Mouse (Mus musculus): ENCODE measurements around the gene Tmem109. TPM values are rescaled to one million over a fixed set of nuclear protein-coding genes. Genes with fewer than 3 reads are reported as not detected.

Gene Tmem109
- total and polyA plus RNA-seq, 3 experiments = 17.9 to 51.5 (median 32.9) TPM

DNA sequence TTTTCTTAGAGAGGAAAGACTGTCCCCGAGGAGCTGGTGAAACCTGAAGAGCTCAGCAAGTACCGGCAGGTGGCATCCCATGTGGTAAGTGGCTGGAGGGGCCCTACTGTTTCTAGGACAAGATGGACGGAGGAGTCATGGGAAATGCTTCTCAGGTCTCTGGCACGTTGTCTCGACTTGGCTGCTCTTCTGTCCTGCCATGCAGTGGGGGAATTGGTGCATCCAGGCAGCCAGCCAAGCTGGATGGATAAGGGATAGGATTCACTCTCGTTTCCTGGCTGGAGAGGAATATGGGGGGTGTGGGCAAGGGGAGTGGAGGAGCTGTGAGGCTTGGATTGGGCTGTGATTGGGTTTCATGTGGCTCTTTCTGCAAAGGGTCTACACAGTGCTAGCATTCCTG lies 18.5 kb upstream of the Tmem109 start:
- Histone ChIP-seq H3K27ac (ENCODE audit: insufficient read depth, low read depth) (no peak overlapping the region), H3K36me3 (replicated peaks in 1 of 2; ENCODE audit: control insufficient read depth in 1 of 2, insufficient read depth in 1 of 2, low read length in 1 of 2) (peaks cover 81 to 86% of the 10 kb centered on the region in 2 experiments), H3K4me3 (replicated peaks in 1 of 3; ENCODE audit: low read depth in 2 of 3, low read length in 2 of 3, poor library complexity in 1 of 3) (no peak overlapping the region), H3K9me3 (replicated peaks; ENCODE audit: low read length) (no peaks in the 10 kb centered on the region), H3K79me2 (replicated peaks; ENCODE audit: control insufficient read depth, extremely low read depth, insufficient read depth, poor library complexity, severe bottlenecking) (peaks cover 38% of the 10 kb centered on the region), H3K4me2 (ENCODE audit: insufficient read depth, low read depth, poor library complexity, severe bottlenecking) (no peak overlapping the region), H3K27me3 (replicated peaks) (no peaks in the 10 kb centered on the region), H3K4me1 (ENCODE audit: control insufficient read depth in 1 of 2, insufficient read depth in 2 of 2) (peaks cover 6 to 14% of the 10 kb centered on the region in 2 experiments; a peak in 3 of 4 replicates), H3K9ac (ENCODE audit: insufficient read depth, low read depth) (no peak overlapping the region)
- in situ Hi-C loops (cut with MboI; ENCODE audit: low pct_ligation_motif_present, low pct_unique_long_range_greater_than_20kb, low sequenced_read_pairs) = no loop called here
- dilution Hi-C loops (cut with MboI; ENCODE audit: extremely low pct_ligation_motif_present, extremely low pct_unique_long_range_greater_than_20kb, low sequenced_read_pairs) = no loop called here
- DNase-seq (ENCODE audit: extremely low read depth) = no peak
- TF ChIP-seq ZKSCAN1 (IDR thresholded peaks at IDR 0.05; ENCODE audit: borderline replicate concordance, low read depth, low read length) (no peak), TCF12 (IDR thresholded peaks at IDR 0.05; ENCODE audit: low read depth, low read length) (no peak), MYC (IDR thresholded peaks at IDR 0.05; ENCODE audit: low read depth, low read length) (no peak), GABPA (IDR thresholded peaks at IDR 0.05; ENCODE audit: insufficient replicate concordance, low read depth, low read length) (no peak), MAFK (IDR thresholded peaks at IDR 0.05; ENCODE audit: insufficient replicate concordance, low read length) (no peak), ELF1 (IDR thresholded peaks at IDR 0.05; ENCODE audit: low read depth, low read length) (no peak), SMC3 (IDR thresholded peaks at IDR 0.05; ENCODE audit: low read depth, low read length) (no peak), USF2 (conservative IDR thresholded peaks at IDR 0.05; ENCODE audit: low read depth, low read length) (no peak), ZNF384 (IDR thresholded peaks at IDR 0.05; ENCODE audit: low read depth, low read length) (no peak), MXI1 (IDR thresholded peaks at IDR 0.05; ENCODE audit: low read depth, low read length) (no peak), ETS1 (conservative IDR thresholded peaks at IDR 0.05; ENCODE audit: low read depth, low read length) (no peak), ZC3H11A (IDR thresholded peaks at IDR 0.05; ENCODE audit: low read depth, low read length) (no peak), NELFE (IDR thresholded peaks at IDR 0.05; ENCODE audit: low read depth, low read length) (no peak), POLR2AphosphoS2 (IDR thresholded peaks at IDR 0.05; ENCODE audit: low read depth, low read length) (no peak), IRF4 (IDR thresholded peaks at IDR 0.05; ENCODE audit: low read depth, low read length) (no peak), MEF2A (IDR thresholded peaks at IDR 0.05; ENCODE audit: borderline replicate concordance, low read depth, low read length) (no peak), SIN3A (IDR thresholded peaks at IDR 0.05; ENCODE audit: low read length) (no peak)

GRCm38 (mm10) chr19:10897491-10897890 lies 15.7 kb upstream of the Tmem109 start:
- TF ChIP-seq GABPA (IDR thresholded peaks at IDR 0.05; ENCODE audit: insufficient replicate concordance, low read depth, low read length) (no peak), ZMIZ1 (IDR thresholded peaks at IDR 0.05; ENCODE audit: low read depth, low read length) (no peak), POLR2AphosphoS2 (IDR thresholded peaks at IDR 0.05; ENCODE audit: low read depth, low read length) (no peak), NRF1 (IDR thresholded peaks at IDR 0.05; ENCODE audit: low read depth, low read length) (no peak), ZC3H11A (IDR thresholded peaks at IDR 0.05; ENCODE audit: low read depth, low read length) (no peak), POLR2A (IDR thresholded peaks at IDR 0.05; ENCODE audit: low read depth, low read length) (no peak), TCF12 (IDR thresholded peaks at IDR 0.05; ENCODE audit: low read depth, low read length) (no peak), USF2 (conservative IDR thresholded peaks at IDR 0.05; ENCODE audit: low read depth, low read length) (no peak), ELF1 (IDR thresholded peaks at IDR 0.05; ENCODE audit: low read depth, low read length) (no peak), HCFC1 (IDR thresholded peaks at IDR 0.05; ENCODE audit: low read depth, low read length) (no peak), KAT2A (IDR thresholded peaks at IDR 0.05; ENCODE audit: insufficient replicate concordance, low read length) (no peak), ZNF384 (IDR thresholded peaks at IDR 0.05; ENCODE audit: low read depth, low read length) (no peak), ZKSCAN1 (IDR thresholded peaks at IDR 0.05; ENCODE audit: borderline replicate concordance, low read depth, low read length) (no peak), RCOR1 (conservative IDR thresholded peaks at IDR 0.05; ENCODE audit: low read depth, low read length) (no peak), MAZ (IDR thresholded peaks at IDR 0.05; ENCODE audit: low read depth, low read length) (no peak), IRF4 (IDR thresholded peaks at IDR 0.05; ENCODE audit: low read depth, low read length) (no peak), RAD21 (IDR thresholded peaks at IDR 0.05; ENCODE audit: low read depth, low read length) (no peak), EP300 (IDR thresholded peaks at IDR 0.05; ENCODE audit: low read length) (no peak)
- DNase-seq (ENCODE audit: extremely low read depth) = no peak
- Histone ChIP-seq H3K4me3 (replicated peaks in 1 of 3; ENCODE audit: low read depth in 2 of 3, low read length in 2 of 3, poor library complexity in 1 of 3) (no peak overlapping the region), H3K9me3 (replicated peaks; ENCODE audit: low read length) (peaks cover 5% of the 10 kb centered on the region), H3K36me3 (replicated peaks in 1 of 2; ENCODE audit: control insufficient read depth in 1 of 2, insufficient read depth in 1 of 2, low read length in 1 of 2) (peaks cover 53 to 58% of the 10 kb centered on the region in 2 experiments), H3K4me2 (ENCODE audit: insufficient read depth, low read depth, poor library complexity, severe bottlenecking) (no peak overlapping the region), H3K27ac (ENCODE audit: insufficient read depth, low read depth) (no peak overlapping the region), H3K9ac (ENCODE audit: insufficient read depth, low read depth) (no peak overlapping the region), H3K4me1 (ENCODE audit: control insufficient read depth in 1 of 2, insufficient read depth in 2 of 2) (peaks cover 6 to 18% of the 10 kb centered on the region in 2 experiments; a peak in 3 of 4 replicates), H3K79me2 (replicated peaks; ENCODE audit: control insufficient read depth, extremely low read depth, insufficient read depth, poor library complexity, severe bottlenecking) (peaks cover 39% of the 10 kb centered on the region), H3K27me3 (replicated peaks) (no peaks in the 10 kb centered on the region)
- dilution Hi-C loops (cut with MboI; ENCODE audit: extremely low pct_ligation_motif_present, extremely low pct_unique_long_range_greater_than_20kb, low sequenced_read_pairs) (no loop called here), in situ Hi-C loops (cut with MboI; ENCODE audit: low pct_ligation_motif_present, low pct_unique_long_range_greater_than_20kb, low sequenced_read_pairs) (no loop called here)
